Comparison of ENCODE assay signal across 1 mouse cellular context in genomic region chr19:4012432-4013022, GRCm38 (mm10).
TF ChIP-seq lines count a peak whose summit lies in the region.

TSS of gene Ndufv1 (minus strand) at chr19:4012806.

TF ChIP-seq in MEL, 35 proteins besides CTCF, POLR2A, EP300 and RAD21 (continued from another document):
- no peak for TF ChIP-seq JUND (IDR thresholded peaks at IDR 0.05; ENCODE audit: low read depth, low read length)
TF ChIP-seq in MEL: peak in this region for 15.
